Mouse (Mus musculus) spleen, adult 18-20 months (tissue): Measurements from ENCODE around the gene Pitpnm3.
A peak's percentile ranks its signal among the peaks of the same experiment; 100 is the strongest.

ENCODE experiments used
- DNase-seq, 2 experiments: peaks; one replicate each; pipeline ENCODE4 v3.0.0; 2022; ENCODE audit warnings: mixed read lengths in 2 of 2

The Pitpnm3 gene

GRCm38 (mm10) chr11:72049171-72049759 lies 86.3 kb downstream of the Pitpnm3 start:
- no peak for DNase-seq

- DNase-seq = no peak
Observed at GRCm38 (mm10) chr11:72048730-72049129, 86.8 kb downstream of the Pitpnm3 start.

- no peak for DNase-seq
Observed at GRCm38 (mm10) chr11:72044231-72044630, 91.3 kb downstream of the Pitpnm3 start.

- DNase-seq = no peak
Observed at GRCm38 (mm10) chr11:72042631-72043030, 92.9 kb downstream of the Pitpnm3 start.

GRCm38 (mm10) chr11:72041768-72042607 lies 93.6 kb downstream of the Pitpnm3 start, which contains the start of gene Pimreg:
Gene Pimreg, plus strand, starts transcription at chr11:72042032.
- peak; percentile 56 to 75 for DNase-seq

GRCm38 (mm10) chr11:72041290-72041767 lies 94.2 kb downstream of the Pitpnm3 start:
- DNase-seq = no peak

- DNase-seq = no peak
Observed at GRCm38 (mm10) chr11:72039599-72040386, 95.8 kb downstream of the Pitpnm3 start.

GRCm38 (mm10) chr11:72037996-72038395 lies 97.6 kb downstream of the Pitpnm3 start:
- DNase-seq = peak; percentile 18 to 68

GRCm38 (mm10) chr11:72037409-72037808 lies 98.2 kb downstream of the Pitpnm3 start, which contains the start of gene Aipl1:
Gene Aipl1, minus strand, starts transcription at chr11:72037509.
- no peak for DNase-seq

GRCm38 (mm10) chr11:72032589-72032988 lies 103.0 kb downstream of the Pitpnm3 start:
- DNase-seq = no peak

- no peak for DNase-seq
Observed at GRCm38 (mm10) chr11:72032091-72032490, 103.5 kb downstream of the Pitpnm3 start.

- DNase-seq = no peak
Observed at GRCm38 (mm10) chr11:72031353-72031752, 104.2 kb downstream of the Pitpnm3 start.

GRCm38 (mm10) chr11:72029143-72029542 lies 106.4 kb downstream of the Pitpnm3 start:
- DNase-seq = no peak

- no peak for DNase-seq
Observed at GRCm38 (mm10) chr11:72027836-72028235, 107.7 kb downstream of the Pitpnm3 start.

- no peak for DNase-seq
Observed at GRCm38 (mm10) chr11:72026516-72026915, 109.1 kb downstream of the Pitpnm3 start.

GRCm38 (mm10) chr11:72025843-72026242 lies 109.7 kb downstream of the Pitpnm3 start:
- DNase-seq = no peak

- DNase-seq = peak in 1 of 2 experiments; percentile 52
Observed at GRCm38 (mm10) chr11:72024193-72024781, 111.3 kb downstream of the Pitpnm3 start.

GRCm38 (mm10) chr11:72023581-72023980 lies 112.0 kb downstream of the Pitpnm3 start:
- DNase-seq = no peak

GRCm38 (mm10) chr11:72022827-72023226 lies 112.8 kb downstream of the Pitpnm3 start:
- no peak for DNase-seq

- no peak for DNase-seq
Observed at GRCm38 (mm10) chr11:72021015-72021414, 114.6 kb downstream of the Pitpnm3 start.

GRCm38 (mm10) chr11:72017253-72017601 lies 118.4 kb downstream of the Pitpnm3 start:
- no peak for DNase-seq

GRCm38 (mm10) chr11:72016518-72017252 lies 118.9 kb downstream of the Pitpnm3 start:
- no peak for DNase-seq
